Mouse (Mus musculus) G1E (cell line): Measurements from ENCODE around the gene Atf7ip. TPM values are rescaled to one million over a fixed set of nuclear protein-coding genes. Genes with fewer than 3 reads are reported as not detected.

Source experiments
- ATAC-seq: 2 replicates; pipeline ENCODE4 v1.8.0; 2016; ENCODE audit warnings: mild to moderate bottlenecking; ENCODE audit not compliant: insufficient number of reproducible peaks, poor library complexity, low FRiP score, severe bottlenecking; ENCODE audit errors: extremely low read depth
- DNase-seq: peaks from one replicate; pipeline ENCODE4 v3.0.0; 2012; ENCODE audit warnings: low spot score
- H3K27me3 ChIP-seq: 2 replicates; pipeline ENCODE4 v1.6.1; 2012; ENCODE audit warnings: mild to moderate bottlenecking, low read length, inconsistent platforms; ENCODE audit not compliant: insufficient read depth
- H3K36me3 ChIP-seq: replicated peaks from 2 replicates; pipeline ENCODE3; 2012; ENCODE audit warnings: mild to moderate bottlenecking, inconsistent platforms
- H3K4me1 ChIP-seq: 2 replicates; pipeline ENCODE4 v1.6.1; 2012; ENCODE audit warnings: low read depth, low read length, inconsistent platforms, mixed read lengths; ENCODE audit not compliant: insufficient read depth
- H3K4me3 ChIP-seq: 2 replicates; pipeline ENCODE4 v1.5.1; 2012; ENCODE audit warnings: low read depth, mild to moderate bottlenecking, inconsistent platforms, low read length, moderate library complexity, mixed read lengths
- H3K9me3 ChIP-seq: replicated peaks from 2 replicates; pipeline ENCODE4 v1.6.1; 2012; ENCODE audit warnings: inconsistent platforms
- CTCF ChIP-seq: IDR thresholded peaks from 2 replicates; pipeline ENCODE4 v1.5.1; 2012; ENCODE audit warnings: low read depth, low read length, inconsistent platforms, mixed read lengths
- GATA1 ChIP-seq: IDR thresholded peaks from 2 replicates; pipeline ENCODE4 v1.6.1; 2012; ENCODE audit warnings: borderline replicate concordance, low read length, inconsistent platforms, mixed read lengths
- GATA2 ChIP-seq: IDR thresholded peaks from 2 replicates; pipeline ENCODE4 v1.6.1; 2012; ENCODE audit warnings: low read depth, low read length, inconsistent platforms, borderline replicate concordance
- POLR2AphosphoS5 ChIP-seq: IDR thresholded peaks from 2 replicates; pipeline ENCODE4 v1.6.1; 2012; ENCODE audit warnings: low read depth, low read length, inconsistent platforms; ENCODE audit not compliant: insufficient replicate concordance
- TAL1 ChIP-seq: conservative IDR thresholded peaks from 2 replicates; pipeline ENCODE4 v1.6.1; 2012; ENCODE audit warnings: low read depth, low read length, inconsistent platforms, mixed read lengths
- polyA plus RNA-seq: library from polyadenylated mRNA; stranded (reverse); fragments of >175 nt; gene quantifications from 2 replicates; pipeline ENCODE4 v1.2.3, GENCODE M21; 2012
- total RNA-seq, 2 experiments: library from RNA; stranded (forward) in 1 of 2; stranded (reverse) in 1 of 2; fragments of 200-1000 nt in 1 of 2; fragments of >200 nt in 1 of 2; fragmentation: Nextera tagmentation in 1 of 2; gene quantifications; 2 replicates each; pipeline ENCODE4 v1.2.3; 2014 to 2017

The Atf7ip gene
- total and polyA plus RNA-seq, 3 experiments, result 24.2 to 192 (median 34.6) TPM

- TF ChIP-seq CTCF, result no peak
- TF ChIP-seq POLR2AphosphoS5, result no peak
- no peak for TF ChIP-seq GATA2
- no peak for TF ChIP-seq GATA1
- no peak for TF ChIP-seq TAL1
- H3K9me3 ChIP-seq, result 0 out of 2 replicates have a peak, but pooled peaks cover 3% of the 10 kb centered on the region
- peaks cover 36% of the 10 kb centered on the region for H3K4me1 ChIP-seq
- DNase-seq (no peak), ATAC-seq (peak; percentile 61; the same call in 1 of the 2 replicates)
- H3K36me3 ChIP-seq, result peaks cover 11% of the 10 kb centered on the region
- no peaks in the 10 kb centered on the region for H3K27me3 ChIP-seq
- no peak overlapping the region for H3K4me3 ChIP-seq
These were observed 18.8 kb downstream of the Atf7ip start for GRCm38 (mm10) chr6:136524751-136525150.

- TF ChIP-seq GATA1 (no peak), CTCF (no peak)
- Histone ChIP-seq H3K4me1 (peaks cover 38% of the 10 kb centered on the region), H3K36me3 (peaks cover 11% of the 10 kb centered on the region), H3K9me3 (0 out of 2 replicates have a peak, but pooled peaks cover 3% of the 10 kb centered on the region), H3K27me3 (no peaks in the 10 kb centered on the region), H3K4me3 (no peak overlapping the region)
- ATAC-seq, result no peak
- no peak for DNase-seq
These were observed 19.6 kb downstream of the Atf7ip start for GRCm38 (mm10) chr6:136525567-136525966.

DNA sequence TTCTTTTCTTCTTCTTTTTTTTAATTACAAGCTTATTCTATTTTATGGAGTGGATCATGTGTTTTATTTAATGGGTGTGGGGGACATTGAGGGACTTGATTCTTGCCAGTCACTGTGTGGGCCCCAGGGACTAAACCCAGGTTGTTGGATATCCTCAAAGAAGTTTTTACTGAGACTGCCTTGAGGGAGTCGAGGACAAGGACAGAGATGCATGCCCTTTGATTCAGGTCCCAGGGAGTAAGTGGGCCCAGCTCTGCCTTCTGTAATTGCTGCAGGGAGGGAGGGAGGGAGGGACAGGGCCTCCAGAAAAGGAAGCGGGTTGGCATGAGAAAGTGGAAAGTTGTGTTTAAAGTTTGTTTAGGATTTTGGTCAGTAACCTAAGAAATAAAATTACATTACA, 23.2 kb downstream of the Atf7ip start:
- Histone ChIP-seq H3K4me1 (peaks cover 42% of the 10 kb centered on the region), H3K36me3 (peaks cover 7% of the 10 kb centered on the region), H3K27me3 (no peaks in the 10 kb centered on the region), H3K9me3 (0 out of 2 replicates have a peak, but pooled peaks cover 3% of the 10 kb centered on the region), H3K4me3 (no peak overlapping the region)
- no peak for DNase-seq
- no peak for ATAC-seq
- no peak for TF ChIP-seq CTCF
- no peak for TF ChIP-seq GATA1
- TF ChIP-seq GATA2, result no peak
- no peak for TF ChIP-seq POLR2AphosphoS5
- no peak for TF ChIP-seq TAL1

- H3K27me3 ChIP-seq, result no peaks in the 10 kb centered on the region
- H3K4me1 ChIP-seq, result peaks cover 49% of the 10 kb centered on the region
- DNase-seq, result peak; percentile 33
- TF ChIP-seq TAL1, result no peak
- no peak for TF ChIP-seq GATA2
- TF ChIP-seq CTCF, result no peak
- no peak for TF ChIP-seq POLR2AphosphoS5
- no peak for TF ChIP-seq GATA1
- no peaks in the 10 kb centered on the region for H3K9me3 ChIP-seq
- H3K36me3 ChIP-seq, result peaks cover 8% of the 10 kb centered on the region
- peak overlapping the region; percentile 61; the same call in 1 of the 2 replicates for H3K4me3 ChIP-seq
- ATAC-seq, result peak; percentile 55
These were observed 25.8 kb downstream of the Atf7ip start for GRCm38 (mm10) chr6:136531792-136532230.

GRCm38 (mm10) chr6:136532535-136533291, 26.7 kb downstream of the Atf7ip start:
- TF ChIP-seq GATA1 (no peak), CTCF (no peak), GATA2 (no peak), TAL1 (no peak), POLR2AphosphoS5 (no peak)
- H3K27me3 ChIP-seq, result no peaks in the 10 kb centered on the region
- H3K4me1 ChIP-seq, result peaks cover 55% of the 10 kb centered on the region
- no peaks in the 10 kb centered on the region for H3K9me3 ChIP-seq
- H3K4me3 ChIP-seq, result peak overlapping the region; percentile 62
- peak; percentile 69 for ATAC-seq
- H3K36me3 ChIP-seq, result peaks cover 15% of the 10 kb centered on the region
- peak; percentile 22 for DNase-seq

DNA sequence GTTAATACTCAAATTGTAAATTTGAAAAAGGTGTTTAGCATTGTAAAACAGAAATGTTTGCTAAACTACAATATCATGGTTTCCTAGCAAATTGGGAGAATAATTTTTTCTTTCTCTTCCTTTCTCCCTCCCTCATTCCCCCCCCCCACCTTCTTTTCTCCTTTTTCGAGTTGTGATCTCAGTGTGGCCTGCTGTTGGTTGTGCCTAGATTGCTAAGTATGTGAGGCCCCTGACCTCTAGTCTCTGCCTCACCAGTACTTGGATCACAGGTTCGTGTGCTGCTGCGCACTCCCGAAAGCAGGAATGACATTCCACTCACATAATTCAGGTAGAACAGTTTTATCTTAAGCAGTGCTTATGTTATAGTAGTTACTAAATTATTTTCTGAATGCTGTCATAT, 27.8 kb downstream of the Atf7ip start:
- no peak for ATAC-seq
- H3K27me3 ChIP-seq, result no peaks in the 10 kb centered on the region
- no peak for TF ChIP-seq POLR2AphosphoS5
- no peak for TF ChIP-seq GATA2
- TF ChIP-seq TAL1, result no peak
- TF ChIP-seq GATA1, result no peak
- TF ChIP-seq CTCF, result no peak
- H3K9me3 ChIP-seq, result no peaks in the 10 kb centered on the region
- H3K36me3 ChIP-seq, result peaks cover 26% of the 10 kb centered on the region
- H3K4me3 ChIP-seq, result peak overlapping the region; percentile 65
- H3K4me1 ChIP-seq, result peaks cover 56% of the 10 kb centered on the region
- no peak for DNase-seq
